Mouse (Mus musculus) spleen, postnatal 10 days (tissue): ENCODE measurements around the gene Dok1.

ENCODE experiments used
- DNase-seq, 2 experiments: peaks; one replicate each; pipeline ENCODE4 v3.0.0; 2021 to 2022; ENCODE audit warnings: low spot score in 2 of 2

Gene Dok1

GRCm38 (mm10) chr6:83033249-83034185 lies at the start of gene Dok1, which contains the start of gene Loxl3:
Dok1 (minus strand) TSS chr6:83033471.
Loxl3 (plus strand) TSS chr6:83034173.
- peak; percentile 77 to 78 for DNase-seq

- DNase-seq: no peak
Observed at GRCm38 (mm10) chr6:83080210-83080609, 46.9 kb upstream of the Dok1 start.

- DNase-seq: peak; percentile 100
Observed at GRCm38 (mm10) chr6:83078324-83078858, 45.1 kb upstream of the Dok1 start.

GRCm38 (mm10) chr6:83077630-83078323 lies 44.5 kb upstream of the Dok1 start, which contains the start of gene Pcgf1:
Pcgf1 (plus strand) TSS chr6:83077869.
- DNase-seq: no peak

- no peak for DNase-seq
Observed at GRCm38 (mm10) chr6:83074979-83075378, 41.7 kb upstream of the Dok1 start.

- DNase-seq: no peak
Observed at GRCm38 (mm10) chr6:83071220-83071619, 37.9 kb upstream of the Dok1 start.

- DNase-seq: peak in 1 of 2 experiments; percentile 47
Observed at GRCm38 (mm10) chr6:83070311-83071219, 37.3 kb upstream of the Dok1 start.

- no peak for DNase-seq
Observed at GRCm38 (mm10) chr6:83070247-83070310, 36.8 kb upstream of the Dok1 start, which contains the start of gene Tlx2. Tlx2 (minus strand) TSS chr6:83070293.

GRCm38 (mm10) chr6:83069488-83070246 lies 36.4 kb upstream of the Dok1 start:
- no peak for DNase-seq

- DNase-seq: no peak
Observed at GRCm38 (mm10) chr6:83068706-83069487, 35.6 kb upstream of the Dok1 start.

- no peak for DNase-seq
Observed at GRCm38 (mm10) chr6:83068221-83068620, 35.0 kb upstream of the Dok1 start.

- no peak for DNase-seq
Observed at GRCm38 (mm10) chr6:83066441-83066840, 33.2 kb upstream of the Dok1 start.

- no peak for DNase-seq
Observed at GRCm38 (mm10) chr6:83065995-83066394, 32.7 kb upstream of the Dok1 start.

GRCm38 (mm10) chr6:83058725-83059124 lies 25.5 kb upstream of the Dok1 start:
- no peak for DNase-seq

GRCm38 (mm10) chr6:83057790-83058189 lies 24.5 kb upstream of the Dok1 start, which contains the start of gene Dqx1:
Dqx1 (plus strand) TSS chr6:83057844.
- no peak for DNase-seq

GRCm38 (mm10) chr6:83054871-83055431 lies 21.7 kb upstream of the Dok1 start, which contains the start of gene Htra2:
Htra2 (minus strand) TSS chr6:83055273.
- no peak for DNase-seq

GRCm38 (mm10) chr6:83054074-83054851 lies 21.0 kb upstream of the Dok1 start, which contains the start of gene Aup1:
Aup1 (plus strand) TSS chr6:83054521.
- DNase-seq: peak; percentile 96 to 98

- peak; percentile 54 to 68 for DNase-seq
Observed at GRCm38 (mm10) chr6:83053136-83053960, 20.1 kb upstream of the Dok1 start.
